Mouse (Mus musculus): ENCODE data around the gene Rarres2. TPM values are rescaled to one million over a fixed set of nuclear protein-coding genes. Genes with fewer than 3 reads are reported as not detected.

Rarres2 gene
- polyA plus RNA-seq, 1 experiment = 13.7 TPM

GRCm38 (mm10) chr6:48546858-48547257 lies 25.7 kb downstream of the Rarres2 start:
- Histone ChIP-seq H3K27ac (ENCODE audit: insufficient read depth, low read length) (no peak overlapping the region), H3K27me3 (ENCODE audit: control insufficient read depth, insufficient read depth, low read length) (no peaks in the 10 kb centered on the region), H3K4me1 (ENCODE audit: control insufficient read depth, insufficient read depth, low read length) (no peaks in the 10 kb centered on the region), H3K4me3 (replicated peaks; ENCODE audit: insufficient read depth, low read depth, low read length) (no peak overlapping the region)
- TF ChIP-seq CTCF (IDR thresholded peaks at IDR 0.05; ENCODE audit: borderline replicate concordance, insufficient read depth, low read depth, low read length) (no peak), POLR2A (IDR thresholded peaks at IDR 0.05; ENCODE audit: borderline replicate concordance, insufficient read depth, low read length) (no peak)
- 61% methylated on average over 4 of the region's 4 CpGs for WGBS
- no peak for DNase-seq

GRCm38 (mm10) chr6:48546271-48546670 lies 26.3 kb downstream of the Rarres2 start:
- no peak for DNase-seq
- no peak overlapping the region for H3K27ac ChIP-seq (ENCODE audit: insufficient read depth, low read length)
- TF ChIP-seq POLR2A (IDR thresholded peaks at IDR 0.05; ENCODE audit: borderline replicate concordance, insufficient read depth, low read length) (no peak), CTCF (IDR thresholded peaks at IDR 0.05; ENCODE audit: borderline replicate concordance, insufficient read depth, low read depth, low read length) (peak; percentile 49; the same call in 1 of the 2 replicates)
- no peaks in the 10 kb centered on the region for H3K4me1 ChIP-seq (ENCODE audit: control insufficient read depth, insufficient read depth, low read length)
- WGBS = 57% methylated on average over 1 of the region's 1 CpGs
- no peaks in the 10 kb centered on the region for H3K27me3 ChIP-seq (ENCODE audit: control insufficient read depth, insufficient read depth, low read length)
- no peak overlapping the region for H3K4me3 ChIP-seq (replicated peaks; ENCODE audit: insufficient read depth, low read depth, low read length)

DNA sequence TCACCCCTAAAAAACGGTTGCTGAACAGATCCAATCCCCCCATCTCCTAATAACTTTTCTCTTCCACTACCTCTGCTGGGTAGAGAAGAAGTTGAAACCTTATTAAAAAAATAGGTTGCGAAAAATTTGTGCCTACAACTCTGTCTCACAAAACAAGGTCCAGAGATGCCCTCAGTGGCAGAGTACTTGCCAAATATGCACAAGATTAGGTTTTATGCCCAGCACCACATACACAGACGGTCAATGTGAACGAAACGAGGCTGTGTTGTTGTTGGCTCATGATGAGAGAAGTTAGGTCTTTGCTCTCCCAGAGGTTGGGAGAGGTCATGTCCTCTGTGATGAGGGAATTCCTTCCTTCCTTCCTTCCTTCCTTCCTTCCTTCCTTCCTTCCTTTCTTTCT lies 27.3 kb downstream of the Rarres2 start:
- Histone ChIP-seq H3K4me1 (ENCODE audit: control insufficient read depth, insufficient read depth, low read length) (peaks cover 3% of the 10 kb centered on the region; the same call in 1 of the 2 replicates), H3K4me3 (replicated peaks; ENCODE audit: insufficient read depth, low read depth, low read length) (no peak overlapping the region), H3K27ac (ENCODE audit: insufficient read depth, low read length) (no peak overlapping the region), H3K27me3 (ENCODE audit: control insufficient read depth, insufficient read depth, low read length) (no peaks in the 10 kb centered on the region)
- no peak for TF ChIP-seq CTCF (IDR thresholded peaks at IDR 0.05; ENCODE audit: borderline replicate concordance, insufficient read depth, low read depth, low read length)
- TF ChIP-seq POLR2A (IDR thresholded peaks at IDR 0.05; ENCODE audit: borderline replicate concordance, insufficient read depth, low read length) = no peak
- 67% methylated on average over 5 of the region's 5 CpGs for WGBS
- no peak for DNase-seq

- 88% methylated on average over 3 of the region's 3 CpGs for WGBS
- TF ChIP-seq CTCF (IDR thresholded peaks at IDR 0.05; ENCODE audit: borderline replicate concordance, insufficient read depth, low read depth, low read length) (no peak), POLR2A (IDR thresholded peaks at IDR 0.05; ENCODE audit: borderline replicate concordance, insufficient read depth, low read length) (no peak)
- DNase-seq = no peak
Observed at GRCm38 (mm10) chr6:48542631-48543030, 30.0 kb downstream of the Rarres2 start.

DNA sequence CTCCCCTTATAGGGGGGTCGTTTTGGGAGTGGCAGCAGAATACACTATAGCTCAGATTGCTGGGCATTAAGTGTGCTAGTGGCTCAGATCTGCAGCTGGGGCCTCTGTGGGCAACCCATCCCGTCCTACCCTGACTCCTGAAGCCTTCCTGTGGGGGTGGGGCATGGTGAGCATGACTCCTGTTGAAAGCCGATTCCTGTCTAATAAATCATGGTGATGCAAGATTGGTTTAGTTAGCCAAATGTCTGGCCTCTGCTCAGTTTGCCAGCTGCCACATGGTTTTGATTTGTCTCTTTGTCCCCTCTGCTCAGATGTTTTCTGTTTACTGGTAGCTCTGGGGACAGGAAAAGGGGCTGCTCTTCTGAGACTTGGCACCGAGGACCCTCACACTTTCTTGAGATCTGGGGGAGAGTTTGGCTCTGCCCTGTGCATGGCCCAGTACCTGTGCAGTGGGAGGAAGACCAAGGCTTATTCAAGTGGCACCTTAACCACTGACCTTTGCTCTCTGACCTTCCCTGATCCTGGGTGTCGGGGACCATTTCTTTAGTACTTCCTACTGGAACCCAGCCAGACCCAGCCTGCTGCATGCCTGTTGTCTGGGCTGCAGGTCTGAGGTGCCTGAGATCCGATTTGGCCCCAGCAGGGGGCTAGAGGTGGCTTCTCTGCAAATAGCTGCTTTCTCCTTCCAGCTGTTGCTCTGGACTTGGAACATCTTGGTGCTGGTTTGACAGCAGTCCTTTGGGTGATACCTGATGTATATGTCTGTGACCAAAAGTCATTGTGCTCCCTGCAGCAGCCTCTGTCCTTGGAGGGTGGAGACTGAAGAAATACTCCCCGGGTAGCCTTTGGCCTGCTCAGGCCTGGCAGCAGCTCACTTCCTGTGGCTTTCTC lies 30.8 kb downstream of the Rarres2 start:
- WGBS = 39% methylated on average over 7 of the region's 7 CpGs
- Histone ChIP-seq H3K27me3 (ENCODE audit: control insufficient read depth, insufficient read depth, low read length) (no peaks in the 10 kb centered on the region), H3K27ac (ENCODE audit: insufficient read depth, low read length) (no peak overlapping the region), H3K4me3 (replicated peaks; ENCODE audit: insufficient read depth, low read depth, low read length) (no peak overlapping the region), H3K4me1 (ENCODE audit: control insufficient read depth, insufficient read depth, low read length) (peaks cover 12% of the 10 kb centered on the region)
- TF ChIP-seq POLR2A (IDR thresholded peaks at IDR 0.05; ENCODE audit: borderline replicate concordance, insufficient read depth, low read length) = no peak
- no peak for TF ChIP-seq CTCF (IDR thresholded peaks at IDR 0.05; ENCODE audit: borderline replicate concordance, insufficient read depth, low read depth, low read length)
- DNase-seq = no peak

More at GRCm38 (mm10) chr6:48542631-48543030, 30.0 kb downstream of the Rarres2 start:
- Histone ChIP-seq H3K27ac (ENCODE audit: insufficient read depth, low read length) (no peak overlapping the region), H3K4me1 (ENCODE audit: control insufficient read depth, insufficient read depth, low read length) (peaks cover 10% of the 10 kb centered on the region), H3K27me3 (ENCODE audit: control insufficient read depth, insufficient read depth, low read length) (no peaks in the 10 kb centered on the region), H3K4me3 (replicated peaks; ENCODE audit: insufficient read depth, low read depth, low read length) (no peak overlapping the region)

- H3K4me3 ChIP-seq (replicated peaks; ENCODE audit: insufficient read depth, low read depth, low read length) = no peak overlapping the region
- peaks cover 13% of the 10 kb centered on the region for H3K4me1 ChIP-seq (ENCODE audit: control insufficient read depth, insufficient read depth, low read length)
- TF ChIP-seq POLR2A (IDR thresholded peaks at IDR 0.05; ENCODE audit: borderline replicate concordance, insufficient read depth, low read length) (no peak), CTCF (IDR thresholded peaks at IDR 0.05; ENCODE audit: borderline replicate concordance, insufficient read depth, low read depth, low read length) (no peak)
- no peak overlapping the region for H3K27ac ChIP-seq (ENCODE audit: insufficient read depth, low read length)
- no peak for DNase-seq
- no peaks in the 10 kb centered on the region for H3K27me3 ChIP-seq (ENCODE audit: control insufficient read depth, insufficient read depth, low read length)
- 46% methylated on average over 3 of the region's 3 CpGs for WGBS
Observed at GRCm38 (mm10) chr6:48540721-48541120, 31.9 kb downstream of the Rarres2 start.

DNA sequence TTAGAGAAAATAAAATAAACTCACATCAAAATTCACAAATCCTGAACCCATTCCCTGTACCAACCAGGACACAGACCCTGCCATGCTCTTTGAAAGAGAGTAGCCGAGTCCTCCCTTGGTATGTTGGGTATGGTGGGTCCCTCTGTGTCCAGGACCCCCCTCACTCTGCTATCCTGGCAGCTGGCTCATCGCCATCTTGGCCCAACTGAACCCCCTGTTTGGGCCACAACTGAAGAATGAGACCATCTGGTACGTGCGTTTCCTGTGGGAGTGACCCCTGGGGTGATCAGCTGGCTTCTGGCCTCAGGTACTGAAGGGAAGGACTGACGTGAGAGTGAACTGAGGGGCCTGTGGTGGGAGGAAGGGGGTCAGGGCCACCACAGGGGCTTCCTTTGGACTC lies 32.7 kb downstream of the Rarres2 start:
- TF ChIP-seq CTCF (IDR thresholded peaks at IDR 0.05; ENCODE audit: borderline replicate concordance, insufficient read depth, low read depth, low read length) (no peak), POLR2A (IDR thresholded peaks at IDR 0.05; ENCODE audit: borderline replicate concordance, insufficient read depth, low read length) (no peak)
- DNase-seq = no peak
- Histone ChIP-seq H3K4me3 (replicated peaks; ENCODE audit: insufficient read depth, low read depth, low read length) (no peak overlapping the region), H3K4me1 (ENCODE audit: control insufficient read depth, insufficient read depth, low read length) (peaks cover 13% of the 10 kb centered on the region), H3K27me3 (ENCODE audit: control insufficient read depth, insufficient read depth, low read length) (no peaks in the 10 kb centered on the region), H3K27ac (ENCODE audit: insufficient read depth, low read length) (no peak overlapping the region)
- WGBS = 34% methylated on average over 5 of the region's 5 CpGs

Data from cerebellum, adult 2 months (tissue).